Mouse (Mus musculus) naive thymus-derived CD4-positive, alpha-beta T cell, adult 2 months (primary cell): ENCODE data around the gene Tagap.
"Not testable (repeated sequence)": the region's sequence is repeated elsewhere in the genome, so short reads cannot be mapped to it uniquely, and the experiment has no call there.

ENCODE experiments used
- DNase-seq: peaks from one replicate; pipeline ENCODE4 v3.0.0-alpha.2; 2011; ENCODE audit warnings: low read depth

Tagap gene

DNA sequence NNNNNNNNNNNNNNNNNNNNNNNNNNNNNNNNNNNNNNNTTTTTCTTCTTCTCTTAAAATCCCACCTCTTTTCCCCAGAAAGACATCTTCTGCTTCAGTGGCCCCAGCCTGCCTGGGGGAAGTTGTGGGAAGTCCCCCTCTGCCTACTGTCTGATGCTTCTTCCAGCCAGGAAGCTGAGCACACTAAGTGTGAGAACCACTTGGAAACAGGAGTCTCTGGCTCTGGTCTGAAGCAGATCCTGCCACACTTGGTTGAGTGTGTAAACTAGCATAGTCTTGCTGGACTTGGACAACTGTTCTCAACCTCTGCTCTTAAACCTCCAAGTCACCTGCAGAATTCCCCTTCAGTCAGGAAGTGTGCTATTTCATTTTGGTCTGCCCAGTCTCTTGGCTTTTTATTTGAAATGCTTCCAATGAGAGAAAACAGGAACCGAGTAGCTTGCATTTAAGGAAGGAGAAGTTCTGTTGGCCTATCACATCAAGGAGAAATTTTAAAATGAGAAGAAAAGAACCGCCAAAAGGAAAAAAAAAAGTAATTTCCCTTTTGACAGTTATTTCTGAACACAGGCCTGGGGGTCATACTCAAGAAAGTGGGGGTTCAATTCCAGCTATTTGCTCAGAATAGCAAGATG, 11.1 kb upstream of the Tagap start:
- no peak for DNase-seq

DNA sequence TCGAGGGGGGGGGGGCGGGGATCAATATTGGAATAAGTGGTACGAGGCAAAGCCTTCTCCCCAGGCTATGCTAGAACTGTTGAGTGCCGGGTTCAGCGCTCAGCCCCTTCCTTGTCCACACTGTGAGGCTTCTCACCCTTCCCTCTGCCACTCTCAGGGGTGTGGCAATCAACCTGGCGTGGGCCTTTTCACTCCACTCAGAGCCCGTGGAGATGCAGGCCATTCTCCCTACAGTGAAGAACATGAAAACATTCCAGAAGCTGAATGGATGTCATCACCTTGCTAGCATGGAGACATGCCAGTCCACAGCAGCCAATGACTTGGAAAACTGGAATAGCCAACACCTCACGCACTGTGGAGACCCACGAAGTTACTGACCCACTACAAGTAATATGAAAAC, 10.0 kb upstream of the Tagap start:
- no peak for DNase-seq

DNA sequence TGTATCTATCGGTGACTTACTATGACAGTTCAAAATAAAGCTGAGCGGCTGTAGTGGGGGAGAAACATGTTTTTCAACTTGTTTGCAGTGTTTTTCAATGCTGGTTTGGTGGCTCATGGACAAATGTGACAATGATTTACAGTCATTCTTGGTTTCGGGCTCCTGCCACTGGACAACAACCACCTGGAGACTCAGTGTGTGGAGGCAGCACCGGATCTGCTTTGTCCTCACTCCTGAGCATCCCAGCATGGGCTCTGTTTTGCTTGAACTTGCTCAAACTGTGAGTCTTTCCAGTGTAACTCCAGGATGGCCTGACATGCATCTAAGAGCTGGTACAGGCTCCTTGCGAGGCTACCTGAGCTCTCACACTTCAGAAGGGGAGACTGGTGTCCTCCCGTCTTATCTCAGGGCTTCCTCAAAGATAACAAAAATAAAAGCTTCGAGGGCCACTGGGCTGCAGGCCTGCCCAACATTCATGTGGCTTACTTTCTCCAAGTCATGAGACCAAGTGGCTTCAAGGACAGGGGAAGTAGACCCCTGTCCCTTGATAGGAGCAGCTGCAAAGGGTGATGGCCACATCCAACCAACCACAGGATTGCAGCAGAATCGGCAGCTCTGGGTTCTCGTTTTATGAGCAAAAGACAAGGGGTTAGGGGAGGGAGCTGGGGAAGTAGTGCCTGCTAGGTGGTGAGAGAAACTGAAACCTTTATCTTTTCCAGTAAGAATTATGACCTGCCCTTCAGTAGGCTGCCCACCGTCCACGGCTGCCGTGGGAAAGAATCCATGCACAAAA, 8.8 kb upstream of the Tagap start:
- DNase-seq: no peak

DNA sequence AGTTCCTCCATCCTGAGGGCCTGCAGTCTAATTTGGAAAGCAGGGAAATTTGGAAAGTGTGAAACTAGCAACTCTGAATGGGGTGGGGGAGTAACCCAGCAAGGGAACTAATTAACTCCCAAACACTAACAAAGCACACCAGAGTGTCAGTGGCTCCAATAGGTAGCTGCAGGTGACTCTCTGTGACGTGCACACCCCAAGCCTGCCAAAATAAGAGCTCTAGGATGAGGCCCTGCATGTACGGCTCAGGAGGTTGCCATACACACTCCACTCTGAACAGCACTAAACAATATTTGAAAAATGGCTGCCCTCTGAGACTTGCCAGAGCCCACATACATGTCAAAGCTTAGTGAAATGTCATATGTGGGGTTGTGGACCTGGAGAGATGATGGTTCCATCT, 7.4 kb upstream of the Tagap start:
- no peak for DNase-seq

DNA sequence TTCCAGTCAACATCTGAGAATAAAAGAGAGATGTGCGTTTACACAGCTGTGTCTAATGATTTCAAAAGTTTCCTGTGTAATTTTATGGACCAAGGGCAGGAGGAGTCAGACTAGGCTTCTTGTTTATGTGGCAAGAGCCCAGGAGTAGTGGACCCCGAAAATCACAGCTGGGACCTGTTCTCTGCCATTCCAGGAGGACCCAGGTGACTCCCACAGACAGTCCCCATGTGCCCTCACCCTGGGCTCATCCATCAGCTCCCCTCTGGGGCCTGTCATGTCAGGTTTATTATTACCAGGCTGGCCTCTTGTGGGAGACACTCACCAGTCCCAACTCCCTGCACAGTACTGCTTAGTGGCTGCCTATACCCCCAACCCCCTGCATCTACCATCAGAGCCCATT, 6.6 kb upstream of the Tagap start:
- no peak for DNase-seq

DNA sequence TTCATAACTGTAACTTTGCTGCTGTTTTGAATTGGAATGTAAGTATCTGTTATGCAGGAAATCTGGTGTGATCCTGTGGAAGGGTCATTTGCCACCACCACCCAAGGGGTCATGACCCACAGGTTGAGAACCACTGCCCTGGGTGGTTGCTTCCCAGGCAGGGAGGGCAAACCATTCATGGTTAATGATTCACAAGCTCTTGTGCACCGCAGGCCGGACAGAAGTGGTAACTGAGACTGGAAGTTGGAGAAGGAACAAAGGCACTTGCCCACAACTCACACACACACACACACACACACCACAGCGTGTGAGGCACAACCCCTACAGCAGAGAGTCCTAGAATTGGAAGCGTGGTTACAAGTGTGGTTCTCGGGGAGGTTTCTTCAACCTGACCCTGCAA, 3.2 kb upstream of the Tagap start:
- no peak for DNase-seq

DNA sequence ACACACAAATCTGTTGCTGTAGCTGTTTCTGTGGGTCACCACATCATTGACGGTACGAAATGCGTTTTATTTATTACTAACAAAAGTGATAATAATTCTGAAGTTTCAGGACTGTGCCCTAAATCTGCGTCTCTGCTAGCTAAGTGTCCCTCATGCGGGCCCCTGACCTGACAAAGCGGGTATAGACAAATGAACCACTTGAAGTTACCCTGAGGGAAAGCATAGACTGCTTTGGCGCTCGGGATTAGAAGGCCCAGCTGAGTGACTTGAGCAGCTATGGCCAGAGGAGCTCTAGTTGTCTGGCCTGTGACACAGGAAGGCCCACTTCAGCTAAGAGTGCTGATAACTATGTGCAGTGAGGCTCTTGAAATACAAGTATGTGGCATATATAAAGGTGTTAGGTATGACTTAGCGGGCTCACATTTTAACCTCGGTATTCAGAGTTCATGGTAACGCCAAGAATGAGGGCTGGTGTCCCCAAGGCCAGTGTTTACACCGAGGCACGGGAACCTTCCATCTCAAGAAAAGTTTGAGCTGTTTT, 1.5 kb upstream of the Tagap start:
- DNase-seq: no peak

DNA sequence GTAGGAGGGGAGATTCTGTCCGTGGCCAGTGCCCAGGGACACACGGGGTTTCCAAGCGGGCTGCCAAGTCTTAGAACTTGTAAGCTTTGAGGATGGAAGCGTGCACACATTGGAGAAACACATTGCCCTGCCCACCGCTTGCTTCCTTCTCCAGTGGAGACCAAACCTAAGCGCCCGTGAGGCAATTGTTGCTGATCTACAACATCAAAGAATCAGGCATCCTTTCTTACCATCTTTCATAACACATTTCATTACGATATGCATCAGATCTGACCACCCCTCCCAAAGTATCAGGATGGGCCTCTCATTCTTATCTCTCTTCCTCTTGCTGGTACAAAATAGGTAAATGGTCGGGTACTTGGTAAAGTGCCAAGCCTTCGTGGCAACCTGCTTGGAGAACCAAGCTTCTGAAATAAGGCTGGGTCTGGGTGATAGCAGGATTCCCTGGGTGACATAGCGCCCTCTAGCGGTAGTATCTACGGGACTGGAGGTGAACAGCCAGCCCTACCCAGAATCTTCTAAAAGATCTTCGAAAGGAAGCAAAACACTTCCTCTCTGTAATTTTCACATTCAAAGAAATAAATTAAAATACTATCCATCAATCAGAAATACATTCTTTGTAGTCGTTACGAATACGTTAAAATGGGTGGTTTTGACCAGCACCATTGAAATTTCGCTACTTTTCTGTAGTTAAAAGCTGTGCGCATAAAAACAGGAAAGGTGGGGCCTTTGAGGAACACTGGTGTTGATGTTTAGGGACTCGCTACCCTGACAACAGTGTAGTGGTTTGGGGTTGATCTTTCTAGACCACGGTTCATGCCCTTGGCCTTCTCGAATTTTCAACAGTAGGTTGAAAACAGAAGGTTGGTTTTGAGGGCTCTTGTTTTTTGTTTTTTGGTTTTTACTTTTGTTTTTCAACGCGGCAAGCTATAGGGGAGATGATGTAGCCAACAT, 2.1 kb downstream of the Tagap start:
- peak; percentile 98 for DNase-seq

DNA sequence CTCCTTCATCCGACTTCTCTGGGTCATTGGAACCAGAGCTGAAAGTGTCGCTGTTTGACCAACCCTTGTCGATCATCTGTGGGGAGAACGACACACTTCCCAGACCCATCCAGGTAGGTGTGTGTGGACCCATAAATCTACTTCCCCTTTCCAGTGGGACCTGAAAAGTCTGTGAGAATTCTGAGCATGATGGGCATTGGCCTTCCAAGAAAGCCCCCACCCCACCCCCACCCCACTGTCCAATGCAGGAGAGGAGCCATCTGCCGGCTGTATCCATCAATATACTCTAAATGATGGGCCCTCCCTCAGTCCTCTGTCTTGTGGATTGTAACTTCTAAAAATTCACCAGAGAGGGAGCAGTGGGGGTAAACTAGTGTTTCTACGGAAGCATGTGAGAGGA, 2.9 kb downstream of the Tagap start:
- DNase-seq: no peak

DNA sequence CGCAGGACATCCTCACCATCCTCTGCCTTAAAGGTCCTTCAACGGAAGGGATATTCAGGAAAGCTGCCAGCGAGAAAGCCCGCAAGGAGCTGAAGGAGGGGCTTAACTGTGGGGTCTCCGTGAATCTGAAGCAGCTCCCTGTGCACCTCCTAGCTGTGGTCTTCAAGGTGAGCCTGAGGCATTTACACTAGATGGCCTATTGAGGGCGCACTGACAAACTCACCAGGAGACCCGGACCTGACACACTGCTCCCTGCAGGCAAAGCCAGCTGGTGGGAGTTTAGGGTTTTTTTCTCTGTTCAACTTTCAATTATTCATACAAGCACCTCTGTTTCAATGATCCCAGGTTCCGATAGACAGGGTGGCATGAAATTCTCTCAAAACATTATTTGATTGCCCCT, 3.5 kb downstream of the Tagap start:
- DNase-seq: peak; percentile 65

DNA sequence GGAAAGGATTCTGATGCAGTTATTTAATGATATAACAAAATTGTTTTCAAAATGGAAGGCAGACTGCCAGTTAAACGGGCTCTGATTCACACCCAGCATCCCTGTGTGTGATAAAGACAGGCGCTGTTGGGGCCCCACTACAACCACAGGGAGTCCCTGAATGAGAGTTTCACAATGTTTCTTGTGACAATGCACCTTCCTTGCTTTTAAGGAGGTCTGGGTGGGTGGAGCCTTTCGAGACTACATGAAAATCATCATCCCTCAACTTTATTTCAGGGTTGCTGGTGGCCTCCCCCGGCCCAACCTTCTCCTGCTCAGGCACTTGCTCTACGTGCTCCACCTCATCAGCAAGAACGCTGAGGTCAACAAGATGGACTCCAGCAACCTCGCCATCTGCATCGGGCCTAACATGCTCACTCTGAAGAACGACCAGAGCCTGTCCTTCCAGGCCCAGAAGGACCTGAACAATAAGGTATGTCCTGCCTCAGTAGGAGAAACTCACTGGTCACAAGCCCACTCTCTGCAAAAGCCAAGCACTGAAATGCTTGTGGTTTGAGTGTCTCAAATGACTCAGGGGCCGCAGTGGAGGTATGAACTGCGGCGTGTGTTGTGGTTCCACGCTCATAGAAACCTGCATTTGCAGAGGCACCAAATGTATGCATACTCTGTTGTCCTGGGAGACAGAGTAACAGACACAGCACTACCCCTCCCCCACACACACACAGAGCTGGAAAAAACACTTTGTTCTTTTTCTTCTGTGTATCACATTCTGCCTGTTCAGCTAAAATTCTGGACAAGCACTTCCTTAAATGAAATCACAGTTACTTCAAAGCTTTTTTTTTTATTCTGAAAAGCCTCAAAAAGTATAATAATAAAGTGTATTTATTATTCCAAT, 5.5 kb downstream of the Tagap start:
- peak; percentile 65 for DNase-seq

DNA sequence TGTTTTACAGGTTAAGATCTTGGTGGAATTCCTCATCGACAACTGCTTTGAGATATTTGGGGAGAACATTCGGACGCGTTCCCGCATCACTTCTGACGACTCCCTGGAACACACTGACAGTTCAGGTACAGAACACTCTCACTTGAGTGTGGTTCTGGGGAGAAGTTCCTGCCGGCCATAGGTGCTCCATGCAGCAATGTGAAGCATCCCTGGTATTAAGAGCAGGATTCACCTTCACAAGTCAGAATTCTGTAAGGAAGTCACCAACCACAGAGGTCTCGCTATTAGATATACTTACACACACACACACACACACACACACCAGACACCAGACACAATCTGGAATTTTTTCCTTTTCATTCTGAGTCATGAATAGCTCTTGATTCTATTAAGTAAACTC, 6.3 kb downstream of the Tagap start:
- DNase-seq: not testable (repeated sequence)

DNA sequence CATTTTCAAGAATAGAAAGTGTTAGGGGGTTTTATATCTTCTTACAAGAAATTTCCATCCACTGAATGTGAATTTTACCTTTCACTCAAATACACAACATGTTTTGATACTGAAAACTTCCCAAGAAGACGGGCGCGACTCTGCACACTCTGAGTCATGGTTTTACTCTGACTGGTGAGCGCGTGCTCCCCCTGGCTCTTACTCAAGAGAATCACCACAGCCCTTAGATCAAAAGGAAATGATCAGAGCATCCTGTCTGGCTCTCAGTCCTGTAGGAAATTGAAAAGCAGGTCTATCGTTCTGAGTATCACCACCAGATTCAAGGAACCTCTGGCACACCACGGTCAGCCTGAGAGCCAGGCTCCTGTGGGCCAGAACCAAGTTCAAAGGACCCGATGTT, 13.8 kb downstream of the Tagap start:
- DNase-seq: peak; percentile 86

DNA sequence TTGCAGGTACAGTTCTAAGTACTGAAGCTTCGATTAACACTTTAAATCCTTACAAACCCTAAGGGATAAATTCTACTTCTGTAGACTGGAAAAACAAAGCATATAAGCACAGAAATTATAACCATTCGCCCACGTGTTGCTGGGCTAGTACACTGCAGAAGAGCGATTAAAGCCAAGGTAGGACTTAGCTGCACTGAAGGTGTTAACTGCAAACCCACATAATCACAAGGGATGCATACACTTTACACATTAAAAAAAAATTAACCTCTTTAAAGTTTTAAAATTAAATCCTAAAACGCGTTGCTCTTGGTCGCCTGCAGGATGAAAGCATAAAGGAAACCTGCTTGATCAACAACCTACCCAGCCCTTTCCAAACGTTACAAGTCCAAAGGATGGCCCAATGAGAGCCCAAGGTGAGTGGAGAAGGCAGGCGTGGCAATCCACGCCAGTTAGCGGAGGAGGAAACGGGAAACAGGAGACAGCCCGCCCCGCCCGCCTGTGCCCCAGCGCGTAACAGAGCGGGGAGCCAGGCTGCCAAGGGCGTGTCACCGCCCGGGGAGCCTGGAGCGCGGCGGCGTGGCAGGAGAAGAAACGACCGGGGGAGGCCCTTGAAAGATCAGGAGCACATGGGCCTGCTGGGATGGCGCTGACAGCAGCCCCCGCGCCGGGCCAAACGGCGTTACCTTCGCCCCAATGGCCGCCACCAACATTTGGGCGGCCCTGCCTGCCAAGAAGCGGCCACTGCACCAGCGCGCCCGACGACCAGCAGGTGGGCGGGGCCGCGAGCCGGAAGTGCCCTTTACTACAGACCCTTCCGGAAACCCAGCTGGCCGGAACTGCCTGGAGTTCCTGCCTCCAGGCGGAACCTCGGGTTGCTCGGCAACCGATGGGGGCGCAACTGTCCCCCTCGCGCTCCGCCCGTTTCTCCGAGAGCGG, 19.6 kb downstream of the Tagap start, which contains the start of gene Rsph3a:
Rsph3a (plus strand) TSS at position 498 of the 936 bp plus-strand sequence.
- DNase-seq: peak; percentile 61

DNA sequence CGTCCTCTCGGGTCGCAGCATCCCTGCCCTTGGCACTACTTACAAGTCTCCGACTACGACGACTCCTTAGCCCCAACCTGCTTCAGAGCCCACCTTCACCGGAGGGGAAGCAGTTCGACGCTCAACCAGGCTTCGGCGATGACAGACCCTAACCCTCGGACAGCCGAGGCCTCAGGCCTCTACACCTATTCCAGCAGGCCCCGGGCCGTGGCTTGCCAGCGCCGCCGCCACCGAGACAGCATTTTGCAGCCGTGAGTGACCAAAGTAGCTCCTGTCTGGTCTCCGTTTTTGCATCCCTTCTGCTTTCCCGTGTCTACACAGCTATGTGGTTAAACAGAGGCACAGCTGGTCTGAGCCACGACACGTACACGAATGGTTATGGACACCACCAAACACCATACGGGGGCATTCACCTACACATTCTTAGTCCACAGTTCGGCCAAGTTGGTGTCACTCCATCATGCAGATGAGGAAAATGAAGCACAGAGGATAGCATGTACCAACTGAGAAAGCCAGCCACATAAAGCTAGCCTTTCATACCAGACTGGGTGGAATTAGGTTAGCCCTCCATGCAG, 20.3 kb downstream of the Tagap start:
- not testable (repeated sequence) for DNase-seq

DNA sequence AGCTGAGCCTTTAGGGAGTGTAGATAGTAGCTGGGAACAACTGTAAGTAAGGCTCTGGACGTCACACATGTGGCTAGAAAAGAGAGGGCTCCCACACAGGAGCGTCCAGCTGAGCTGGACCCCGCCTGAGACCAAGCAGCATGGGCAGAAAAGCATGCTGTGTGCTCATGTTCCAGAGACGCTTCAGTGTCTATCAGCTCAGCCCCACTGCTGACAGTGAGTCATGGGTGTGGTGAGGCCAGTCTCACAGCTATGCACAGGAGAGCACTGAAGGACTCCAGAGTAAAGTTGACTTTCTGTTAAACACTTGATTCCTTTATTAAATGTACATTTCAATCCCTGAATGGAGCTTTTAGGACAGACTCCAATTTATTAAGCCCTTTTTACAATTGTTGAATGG, 25.5 kb downstream of the Tagap start:
- DNase-seq: not testable (repeated sequence)

DNA sequence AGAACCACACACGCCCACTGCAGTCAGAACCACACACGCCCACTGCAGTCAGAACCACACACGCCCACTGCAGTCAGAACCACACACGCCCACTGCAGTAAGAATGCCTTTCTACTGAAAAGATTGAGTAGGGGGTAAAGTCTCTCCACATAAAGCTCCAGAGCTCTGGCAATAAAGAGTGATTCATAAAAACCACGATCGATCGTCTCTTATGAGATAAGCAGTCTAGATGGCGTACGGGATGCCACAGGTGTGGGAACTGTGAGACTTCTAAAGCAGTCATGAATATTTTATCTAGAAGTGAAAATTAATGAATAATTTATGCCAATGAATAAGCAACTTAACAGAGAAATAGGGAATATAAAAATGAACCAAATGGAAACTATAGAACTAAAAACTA, 31.4 kb downstream of the Tagap start:
- DNase-seq: not testable (repeated sequence)

DNA sequence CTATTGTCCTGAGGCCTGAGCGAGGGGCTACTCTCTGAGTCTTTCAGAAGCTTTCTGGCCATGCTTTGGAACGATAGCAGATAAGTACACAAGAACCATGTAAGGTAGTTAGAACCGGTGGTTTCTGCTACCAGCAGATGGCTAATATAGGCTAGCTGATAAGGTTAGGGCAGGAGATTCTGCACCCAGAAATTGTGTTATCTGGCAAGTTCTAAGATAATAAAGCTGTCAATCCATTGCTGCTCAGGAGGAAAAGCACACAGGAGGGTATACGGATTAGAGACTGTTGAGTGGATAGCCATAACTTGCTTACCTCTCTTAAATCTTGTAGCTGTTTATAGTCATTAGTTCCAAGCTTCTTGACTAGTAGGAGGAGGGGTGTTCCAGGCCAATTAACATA, 37.5 kb downstream of the Tagap start:
- DNase-seq: not testable (repeated sequence)

DNA sequence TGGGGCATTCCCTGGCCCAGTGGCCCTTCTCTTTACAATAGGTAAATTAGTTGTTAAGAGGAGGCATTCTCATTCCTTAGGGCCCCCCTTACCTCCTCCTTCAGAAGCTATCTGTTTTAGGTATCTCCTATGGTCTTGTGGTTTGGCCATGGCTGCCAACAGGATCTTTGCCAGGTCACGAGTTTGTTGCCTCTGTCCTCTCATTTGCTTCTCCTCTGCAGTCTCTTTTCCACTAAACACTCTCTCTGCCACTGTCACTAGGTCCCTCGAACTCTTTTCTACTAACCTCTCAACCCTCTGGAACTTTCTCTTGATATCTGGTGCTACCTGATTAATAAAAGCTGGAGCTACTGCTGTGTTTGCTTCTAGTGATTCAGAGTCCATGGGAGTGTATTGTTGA, 38.6 kb downstream of the Tagap start:
- not testable (repeated sequence) for DNase-seq

DNA sequence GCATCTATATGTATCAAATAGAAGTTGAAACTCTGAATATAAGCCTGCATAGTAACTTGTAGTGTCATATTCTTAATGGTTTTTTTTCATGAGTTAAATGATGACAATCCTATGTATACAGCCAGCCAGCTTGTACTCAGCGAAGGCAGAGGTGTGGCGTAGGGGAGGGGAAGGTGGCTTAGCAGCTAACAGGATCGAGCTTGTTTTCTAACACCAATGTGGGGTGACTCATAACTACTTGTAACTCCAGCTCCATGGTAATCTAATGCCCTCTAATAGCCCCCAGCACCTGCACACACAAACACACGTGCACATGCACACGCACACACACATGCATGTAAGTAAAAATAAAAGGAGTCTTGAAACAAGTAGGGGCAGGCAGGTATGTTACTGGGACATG, 42.7 kb downstream of the Tagap start:
- not testable (repeated sequence) for DNase-seq
